Mouse (Mus musculus): ENCODE measurements at regions not wholly inside any gene's neighbourhood (a gene's known extent, or its start where the extent isn't known, plus 50 kb on each side); places are given as distances from the start of the nearest gene placed in this dataset.

GRCm38 (mm10) chr8:49273109-49273508 is 429.4 kb upstream of the Tenm3 start:
- TF ChIP-seq CTCF (IDR thresholded peaks at IDR 0.05; ENCODE audit: borderline replicate concordance, insufficient read depth, low read length) (no peak), POLR2A (IDR thresholded peaks at IDR 0.05; ENCODE audit: low read depth, low read length) (no peak)
